In the genomic region with DNA sequence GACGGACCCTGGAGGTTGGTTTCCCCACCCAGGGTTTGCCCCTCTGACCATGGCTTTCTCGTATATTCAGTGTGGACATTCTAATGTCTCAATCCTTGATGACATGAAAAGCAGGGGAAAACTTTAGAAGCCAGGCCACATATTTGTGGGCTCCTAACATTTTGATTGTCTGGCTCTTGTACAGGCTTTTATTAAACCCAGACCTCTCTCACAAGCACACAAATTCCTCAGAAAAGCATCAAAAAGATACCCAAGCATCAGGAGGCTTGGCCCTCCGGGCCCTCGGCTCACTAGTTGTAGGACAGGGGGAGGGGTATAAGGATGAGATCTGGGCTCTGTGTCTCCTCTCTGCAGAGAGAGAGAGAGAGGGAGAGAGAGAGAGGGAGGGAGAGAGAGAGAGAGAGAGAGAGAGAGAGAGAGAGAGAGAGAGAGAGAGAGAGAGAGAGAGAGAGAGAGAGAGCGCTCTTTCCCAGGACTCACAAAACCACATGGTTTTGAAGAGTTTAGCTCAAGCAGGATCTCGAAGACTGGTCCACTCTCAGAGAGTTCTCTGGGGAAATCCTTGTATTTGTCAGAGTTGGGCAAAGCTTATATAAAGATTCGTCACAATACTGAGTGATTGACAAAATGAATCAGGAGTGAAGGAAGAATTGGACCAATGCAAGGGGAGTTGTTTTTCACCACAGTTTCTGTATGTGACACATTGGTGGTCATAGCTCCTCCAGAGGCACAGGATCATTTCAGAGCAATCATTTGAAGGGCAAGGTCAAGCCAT, we compare ENCODE assay signal across 13 mouse cellular contexts.
"Had no signal": no experiment of that assay in that cellular context is flagged by ENCODE, and none has a peak within 500 bp of the region (broad histone marks: within the 10 kb centered on the region; RNA-seq: fewer than 3 reads in every experiment).

No protein-coding gene starts in this region.

- DNase-seq: kidney, postnatal 10 days; left cerebral cortex, postnatal 4 days; lung, adult 2 months; lung, postnatal 36 days; right cerebral cortex, postnatal 4 days; spleen, adult 18-20 months; thymus, adult 2 months; thymus, postnatal 36 days had no signal

- H3K4me1 ChIP-seq: liver, embryonic 15.5 days; midbrain, embryonic 15.5 days; neural tube, embryonic 12.5 days had no signal

- H3K9me3 ChIP-seq: liver, embryonic 15.5 days; midbrain, embryonic 15.5 days; neural tube, embryonic 12.5 days had no signal

- H3K4me2 ChIP-seq: liver, embryonic 11.5 days; liver, embryonic 15.5 days; midbrain, embryonic 15.5 days; neural tube, embryonic 12.5 days had no signal

- ATAC-seq: lung, postnatal 0 days; midbrain, embryonic 15.5 days had no signal

- H3K9ac ChIP-seq: liver, embryonic 15.5 days; midbrain, embryonic 15.5 days; neural tube, embryonic 12.5 days had no signal

- H3K36me3 ChIP-seq: liver, embryonic 15.5 days; midbrain, embryonic 15.5 days; neural tube, embryonic 12.5 days had no signal

- H3K27ac ChIP-seq: liver, embryonic 15.5 days; midbrain, embryonic 15.5 days; neural tube, embryonic 12.5 days had no signal

- H3K4me3 ChIP-seq: liver, embryonic 15.5 days; midbrain, embryonic 15.5 days; neural tube, embryonic 12.5 days had no signal

- H3K27me3 ChIP-seq: liver, embryonic 15.5 days; midbrain, embryonic 15.5 days; neural tube, embryonic 12.5 days had no signal
